Mouse (Mus musculus): ENCODE measurements around the gene Jade1. TPM values are rescaled to one million over a fixed set of nuclear protein-coding genes. Genes with fewer than 3 reads are reported as not detected.

Jade1 gene
- total and polyA plus RNA-seq, 3 experiments: 116 to 150 (median 134) TPM

DNA sequence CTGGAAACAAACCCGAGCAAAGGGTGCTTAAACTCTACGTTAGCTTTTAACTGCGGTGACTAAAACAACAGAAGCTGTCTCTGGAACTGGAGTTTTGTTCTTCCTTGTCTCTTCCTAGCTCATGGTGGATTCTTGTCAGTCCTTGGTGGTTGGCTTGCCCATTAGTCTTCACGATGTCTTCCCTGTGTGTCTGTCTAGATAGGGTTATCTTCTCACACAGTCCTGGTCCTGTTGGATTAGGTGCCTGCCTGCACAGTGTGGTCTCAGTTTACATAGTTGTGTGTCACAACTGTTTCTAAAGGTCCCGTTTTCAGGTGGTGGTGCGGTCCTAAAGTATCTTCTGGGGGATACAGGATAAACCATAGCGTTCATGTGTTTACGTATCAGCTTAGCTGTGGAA is 41.5 kb downstream of the Jade1 start:
- Histone ChIP-seq H3K27me3 (ENCODE audit: control insufficient read depth in 1 of 2, insufficient read depth in 2 of 2, low read length in 2 of 2) (no peaks in the 10 kb centered on the region), H3K79me2 (ENCODE audit: control insufficient read depth, insufficient read depth, low read length, poor library complexity) (peaks cover 34% of the 10 kb centered on the region), H3K4me3 (ENCODE audit: control insufficient read depth in 1 of 2, insufficient read depth in 1 of 2, low read depth in 2 of 2, low read length in 2 of 2) (no peak overlapping the region), H3K9me3 (replicated peaks; ENCODE audit: insufficient read depth, low read length) (no peaks in the 10 kb centered on the region), H3K9ac (ENCODE audit: control insufficient read depth, low read depth, low read length, poor library complexity, severe bottlenecking) (no peak overlapping the region), H3K27ac (ENCODE audit: control insufficient read depth, low read depth, low read length) (no peak overlapping the region), H3K4me1 (ENCODE audit: control insufficient read depth in 1 of 2, insufficient read depth in 2 of 2, low read length in 2 of 2) (no peaks in the 10 kb centered on the region), H3K36me3 (ENCODE audit: control insufficient read depth in 1 of 2, insufficient read depth in 2 of 2, low read length in 2 of 2) (peaks cover 7 to 32% of the 10 kb centered on the region in 2 experiments)
- no peak for DNase-seq (ENCODE audit: low read depth, low spot score)
- peak; percentile 33 for TF ChIP-seq TAL1 (IDR thresholded peaks at IDR 0.05; ENCODE audit: low read length)
- TF ChIP-seq ELF1 (IDR thresholded peaks at IDR 0.05; ENCODE audit: low read depth, low read length): no peak

DNA sequence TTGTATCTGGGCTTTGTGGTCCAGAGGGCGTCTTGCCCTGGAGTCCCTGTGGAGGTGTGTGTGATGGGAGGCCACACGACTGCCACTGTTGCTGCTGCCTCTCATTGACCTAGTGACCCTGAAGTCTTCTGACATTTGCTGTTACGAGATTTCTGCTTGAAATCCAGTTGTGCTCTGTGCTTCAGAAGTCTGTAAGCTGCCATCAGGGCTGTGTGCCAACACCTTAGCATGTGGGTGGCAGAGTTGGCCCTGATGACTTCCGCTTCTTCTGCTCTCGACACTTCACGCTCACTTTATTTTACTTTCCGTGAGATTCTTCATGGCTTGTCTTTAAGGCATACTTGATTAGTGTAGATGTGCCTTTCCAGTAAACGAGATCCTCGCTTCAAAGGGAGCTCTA is 42.9 kb downstream of the Jade1 start:
- H3K4me1 ChIP-seq (ENCODE audit: control insufficient read depth in 1 of 2, insufficient read depth in 2 of 2, low read length in 2 of 2): no peaks in the 10 kb centered on the region
- no peak overlapping the region for H3K27ac ChIP-seq (ENCODE audit: control insufficient read depth, low read depth, low read length)
- no peak overlapping the region for H3K4me3 ChIP-seq (ENCODE audit: control insufficient read depth in 1 of 2, insufficient read depth in 1 of 2, low read depth in 2 of 2, low read length in 2 of 2)
- H3K79me2 ChIP-seq (ENCODE audit: control insufficient read depth, insufficient read depth, low read length, poor library complexity): peaks cover 35% of the 10 kb centered on the region
- peaks cover 7 to 26% of the 10 kb centered on the region in 2 experiments for H3K36me3 ChIP-seq (ENCODE audit: control insufficient read depth in 1 of 2, insufficient read depth in 2 of 2, low read length in 2 of 2)
- no peak overlapping the region for H3K9ac ChIP-seq (ENCODE audit: control insufficient read depth, low read depth, low read length, poor library complexity, severe bottlenecking)
- no peaks in the 10 kb centered on the region for H3K9me3 ChIP-seq (replicated peaks; ENCODE audit: insufficient read depth, low read length)
- TF ChIP-seq GABPA (IDR thresholded peaks at IDR 0.05; ENCODE audit: low read depth, low read length) (no peak), ZMIZ1 (IDR thresholded peaks at IDR 0.05; ENCODE audit: low read depth, low read length) (no peak), RAD21 (IDR thresholded peaks at IDR 0.05; ENCODE audit: low read depth, low read length) (no peak), CHD2 (IDR thresholded peaks at IDR 0.05; ENCODE audit: low read length) (no peak), POLR2AphosphoS2 (IDR thresholded peaks at IDR 0.05; ENCODE audit: low read length) (no peak), ZKSCAN1 (IDR thresholded peaks at IDR 0.05; ENCODE audit: low read depth, low read length) (no peak), SMC3 (IDR thresholded peaks at IDR 0.05; ENCODE audit: low read depth, low read length) (no peak), GATA1 (IDR thresholded peaks at IDR 0.05; ENCODE audit: low read depth, low read length) (no peak), TCF12 (IDR thresholded peaks at IDR 0.05; ENCODE audit: low read depth, low read length) (no peak), USF1 (IDR thresholded peaks at IDR 0.05; ENCODE audit: low read depth, low read length) (no peak), MAFK (IDR thresholded peaks at IDR 0.05; ENCODE audit: borderline replicate concordance, low read depth, low read length) (no peak), ELF1 (IDR thresholded peaks at IDR 0.05; ENCODE audit: low read depth, low read length) (no peak), HCFC1 (IDR thresholded peaks at IDR 0.05; ENCODE audit: low read depth, low read length) (no peak), MYC (IDR thresholded peaks at IDR 0.05; ENCODE audit: low read depth, low read length) (no peak), E2F4 (IDR thresholded peaks at IDR 0.05; ENCODE audit: borderline replicate concordance, low read depth, low read length) (no peak), MXI1 (IDR thresholded peaks at IDR 0.05; ENCODE audit: low read depth, low read length) (no peak), KAT2A (conservative IDR thresholded peaks at IDR 0.05; ENCODE audit: low read depth, low read length) (no peak)
- DNase-seq (ENCODE audit: low read depth, low spot score): no peak
- H3K27me3 ChIP-seq (ENCODE audit: control insufficient read depth in 1 of 2, insufficient read depth in 2 of 2, low read length in 2 of 2): no peaks in the 10 kb centered on the region
